Mouse (Mus musculus): ENCODE results near the gene Afg3l1. TPM values are rescaled to one million over a fixed set of nuclear protein-coding genes. Genes with fewer than 3 reads are reported as not detected.
"Not testable (repeated sequence)": the region's sequence is repeated elsewhere in the genome, so short reads cannot be mapped to it uniquely, and the experiment has no call there.

Gene Afg3l1
- polyA plus RNA-seq, 1 experiment from 2014 or later = 50.8 TPM

DNA sequence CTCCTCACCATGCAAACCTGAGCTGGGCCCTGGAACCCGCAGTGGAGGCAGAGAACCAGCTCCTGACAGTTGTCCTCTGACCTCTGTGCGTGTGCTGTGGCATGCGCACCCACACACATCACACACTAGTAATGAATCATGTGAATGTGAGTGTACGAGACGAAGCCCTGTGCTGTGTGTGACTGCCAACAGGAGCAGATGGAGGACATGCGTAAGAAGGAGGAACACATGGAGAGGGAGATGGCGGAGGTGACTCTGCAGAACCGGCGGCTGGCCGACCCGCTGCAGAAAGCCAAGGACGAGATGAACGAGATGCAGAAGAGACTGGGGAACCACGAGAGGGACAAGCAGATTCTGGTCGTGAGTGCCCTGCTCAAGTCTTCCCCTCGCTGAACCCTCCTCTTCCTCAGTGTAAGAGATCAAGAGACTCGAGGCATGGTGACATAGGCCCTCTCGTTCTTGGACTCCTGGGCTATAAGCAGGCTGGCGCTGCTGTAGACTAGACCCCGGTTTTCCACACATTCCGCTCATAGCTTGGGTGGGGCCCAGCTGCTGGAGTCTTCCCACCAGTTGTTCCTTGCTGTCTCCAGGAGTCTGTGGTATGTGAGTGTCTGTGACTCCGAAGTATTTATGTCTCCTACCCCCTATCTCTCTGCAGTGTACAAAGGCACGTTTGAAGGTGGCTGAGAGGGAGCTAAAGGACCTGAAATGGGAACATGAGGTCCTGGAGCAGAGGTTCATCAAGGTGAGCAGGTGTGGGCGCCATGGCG is 50.2 kb downstream of the Afg3l1 start:
- Histone ChIP-seq H3K4me1 (replicated peaks) (no peaks in the 10 kb centered on the region), H3K9me3 (no peaks in the 10 kb centered on the region), H3K9ac (no peak overlapping the region), H3K27ac (replicated peaks) (no peak overlapping the region), H3K4me3 (no peak overlapping the region), H3K4me2 (no peak overlapping the region), H3K27me3 (no peaks in the 10 kb centered on the region), H3K36me3 (peaks cover 99% of the 10 kb centered on the region)
- ATAC-seq (ENCODE audit: low read depth) = no peak
- WGBS = 92% methylated on average over 25 of the region's 25 CpGs

DNA sequence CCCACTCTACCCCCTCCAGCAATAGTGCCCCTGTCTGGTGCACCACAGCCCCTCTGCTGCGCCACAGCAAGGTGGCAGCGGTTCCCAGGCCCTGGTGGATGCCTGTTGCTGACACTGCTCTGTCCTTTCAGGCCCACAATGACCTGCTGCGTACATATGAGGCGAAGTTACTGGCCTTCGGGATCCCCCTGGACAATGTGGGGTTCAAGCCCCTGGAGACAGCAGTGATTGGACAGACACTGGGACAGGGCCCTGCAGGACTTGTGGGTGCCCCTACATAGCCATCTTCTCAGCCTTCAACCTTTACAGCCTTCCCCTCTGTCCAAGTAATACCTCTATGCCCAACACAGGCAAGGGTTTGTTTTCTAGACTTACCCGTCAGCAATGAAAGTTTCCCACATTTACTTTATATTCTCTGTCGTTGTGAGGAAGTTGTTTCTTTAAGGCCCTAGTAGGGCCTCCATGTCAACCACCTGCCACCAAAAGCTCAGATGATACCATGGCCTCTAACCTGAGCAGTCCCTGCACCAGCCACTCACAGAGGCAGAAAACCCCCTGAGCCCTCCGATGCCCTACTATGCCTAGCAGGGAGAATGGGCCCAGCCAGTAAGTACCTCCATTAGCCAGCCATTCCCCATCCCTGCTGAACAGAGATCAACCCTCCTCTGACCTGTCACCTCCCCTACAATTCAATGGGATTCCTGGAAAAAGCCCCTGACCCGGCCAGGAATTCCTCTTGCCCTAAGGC is 58.7 kb downstream of the Afg3l1 start:
- H3K27me3 ChIP-seq = peaks cover 16% of the 10 kb centered on the region
- no peak overlapping the region for H3K9ac ChIP-seq
- 86% methylated on average over 9 of the region's 9 CpGs for WGBS
- H3K4me2 ChIP-seq = no peak overlapping the region
- H3K27ac ChIP-seq (replicated peaks) = no peak overlapping the region
- H3K36me3 ChIP-seq = peaks cover 55% of the 10 kb centered on the region
- no peak overlapping the region for H3K4me3 ChIP-seq
- peak; percentile 67 for ATAC-seq (ENCODE audit: low read depth)
- H3K4me1 ChIP-seq (replicated peaks) = no peaks in the 10 kb centered on the region
- H3K9me3 ChIP-seq = no peaks in the 10 kb centered on the region

DNA sequence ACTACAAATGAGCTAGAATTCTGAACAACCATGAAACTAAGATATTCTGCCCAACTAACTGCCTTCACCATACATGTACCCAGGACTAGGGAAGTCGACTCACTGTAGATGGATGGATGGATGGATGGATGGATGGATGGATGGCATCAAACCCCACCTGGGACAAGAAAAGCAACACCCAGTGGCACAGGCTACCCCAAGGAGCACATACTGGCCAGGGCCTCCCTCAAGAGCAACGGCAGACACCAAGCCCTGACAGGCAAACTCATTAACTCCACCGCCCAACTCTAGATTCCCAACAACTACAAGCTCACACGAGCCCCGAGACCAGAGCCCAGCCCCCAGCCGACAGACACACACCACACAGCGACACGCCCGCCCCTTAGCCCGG is 59.3 kb downstream of the Afg3l1 start:
- peaks cover 16% of the 10 kb centered on the region for H3K27me3 ChIP-seq
- 21% methylated on average over 5 of the region's 10 CpGs for WGBS
- H3K9me3 ChIP-seq = no peaks in the 10 kb centered on the region
- no peak overlapping the region for H3K4me2 ChIP-seq
- H3K4me3 ChIP-seq = no peak overlapping the region
- H3K27ac ChIP-seq (replicated peaks) = no peak overlapping the region
- no peak for ATAC-seq (ENCODE audit: low read depth)
- peaks cover 49% of the 10 kb centered on the region for H3K36me3 ChIP-seq
- H3K9ac ChIP-seq = no peak overlapping the region
- H3K4me1 ChIP-seq (replicated peaks) = no peaks in the 10 kb centered on the region

DNA sequence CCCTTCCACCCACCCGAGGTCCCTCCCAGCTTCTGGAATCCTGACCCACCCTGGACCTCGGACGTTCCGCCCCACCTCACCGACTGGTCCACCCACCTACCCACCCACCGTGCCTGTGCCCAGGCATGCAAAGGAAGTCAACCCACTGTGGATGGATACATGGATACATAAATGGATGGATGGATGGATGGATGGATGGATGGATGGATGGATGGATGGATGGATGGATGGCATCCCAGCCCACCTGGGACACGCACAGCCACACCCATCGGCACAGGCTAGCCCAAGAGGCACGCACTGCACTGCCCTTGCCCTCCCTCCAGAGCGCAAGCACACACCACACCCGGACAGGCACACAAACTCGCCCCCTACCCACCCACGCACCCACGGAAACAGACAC is 59.9 kb downstream of the Afg3l1 start:
- H3K9ac ChIP-seq; H3K4me1 ChIP-seq (replicated peaks); ATAC-seq (ENCODE audit: low read depth); H3K9me3 ChIP-seq; H3K4me2 ChIP-seq; H3K4me3 ChIP-seq; H3K27ac ChIP-seq (replicated peaks): not testable (repeated sequence)
- Histone ChIP-seq H3K36me3 (peaks cover 43% of the 10 kb centered on the region), H3K27me3 (peaks cover 16% of the 10 kb centered on the region)
- WGBS = 70% methylated on average over 7 of the region's 14 CpGs

Other genes starting within 250 kb of the Afg3l1 start
- gene Spata2l, start 241.7 kb upstream of the Afg3l1 start, polyA plus RNA-seq (2015; fragmentation: Nextera tagmentation; extraction: Ambion mirVana) = 4.4 and 4.8 TPM in 2 replicates
- gene Zfp276, start 223.7 kb upstream of the Afg3l1 start, polyA plus RNA-seq (2015; fragmentation: Nextera tagmentation; extraction: Ambion mirVana) = 22.1 and 24.1 TPM in 2 replicates
- gene Vps9d1, start 223.6 kb upstream of the Afg3l1 start, polyA plus RNA-seq (2015; fragmentation: Nextera tagmentation; extraction: Ambion mirVana) = 49.2 and 50.0 TPM in 2 replicates
- gene Fanca, start 159.3 kb upstream of the Afg3l1 start, polyA plus RNA-seq (2015; fragmentation: Nextera tagmentation; extraction: Ambion mirVana) = 9.3 and 11.0 TPM in 2 replicates
- 35.9 and 40.2 TPM in 2 replicates for gene Spire2, start 145.2 kb upstream of the Afg3l1 start, polyA plus RNA-seq (2015; fragmentation: Nextera tagmentation; extraction: Ambion mirVana)
- 317 and 328 TPM in 2 replicates for gene Tcf25, start 104.2 kb upstream of the Afg3l1 start, polyA plus RNA-seq (2015; fragmentation: Nextera tagmentation; extraction: Ambion mirVana)
- gene Mc1r, start 70.8 kb upstream of the Afg3l1 start, polyA plus RNA-seq (2015; fragmentation: Nextera tagmentation; extraction: Ambion mirVana) = 0.21 and 0.22 TPM in 2 replicates
- gene Tubb3, start 66.5 kb upstream of the Afg3l1 start, polyA plus RNA-seq (2015; fragmentation: Nextera tagmentation; extraction: Ambion mirVana) = 1,543 and 1,658 TPM in 2 replicates
- gene Def8, start 54.4 kb upstream of the Afg3l1 start, polyA plus RNA-seq (2015; fragmentation: Nextera tagmentation; extraction: Ambion mirVana) = 43.3 and 44.5 TPM in 2 replicates
- 68.6 and 84.2 TPM in 2 replicates for gene Dbndd1, start 37.6 kb downstream of the Afg3l1 start, polyA plus RNA-seq (2015; fragmentation: Nextera tagmentation; extraction: Ambion mirVana)
- gene Gas8, start 40.9 kb downstream of the Afg3l1 start, polyA plus RNA-seq (2015; fragmentation: Nextera tagmentation; extraction: Ambion mirVana) = 41.1 and 45.8 TPM in 2 replicates
- gene Rhou, start 176.0 kb downstream of the Afg3l1 start, polyA plus RNA-seq (2015; fragmentation: Nextera tagmentation; extraction: Ambion mirVana) = 15.9 and 16.1 TPM in 2 replicates

Measured in neural tube, embryonic 13.5 days (tissue).